Mouse (Mus musculus) inflammation-experienced regulatory T-cells (primary cell): ENCODE data around the gene Vmn1r115. TPM values are rescaled to one million over a fixed set of nuclear protein-coding genes. Genes with fewer than 3 reads are reported as not detected.

ENCODE experiments used
- polyA plus RNA-seq, 2 experiments: library from polyadenylated mRNA; unstranded; fragments of 100-300 nt; shearing (Covaris generic); gene quantifications; one replicate each; pipeline ENCODE4 v1.2.1; 2017

Gene Vmn1r115
- polyA plus RNA-seq: not detected

GRCm38 (mm10) chr7:20844885-20845284 is at the start of gene Vmn1r115:
Gene Vmn1r115 (minus strand): TSS chr7:20844985.

GRCm38 (mm10) chr7:20884021-20884420 is 39.2 kb upstream of the Vmn1r115 start, which contains the start of gene Vmn1r117:
Gene Vmn1r117 (minus strand): TSS chr7:20884121.

GRCm38 (mm10) chr7:20871956-20872355 is 27.2 kb upstream of the Vmn1r115 start, which contains the start of gene Vmn1r116:
Gene Vmn1r116 (plus strand): TSS chr7:20872256.

DNA sequence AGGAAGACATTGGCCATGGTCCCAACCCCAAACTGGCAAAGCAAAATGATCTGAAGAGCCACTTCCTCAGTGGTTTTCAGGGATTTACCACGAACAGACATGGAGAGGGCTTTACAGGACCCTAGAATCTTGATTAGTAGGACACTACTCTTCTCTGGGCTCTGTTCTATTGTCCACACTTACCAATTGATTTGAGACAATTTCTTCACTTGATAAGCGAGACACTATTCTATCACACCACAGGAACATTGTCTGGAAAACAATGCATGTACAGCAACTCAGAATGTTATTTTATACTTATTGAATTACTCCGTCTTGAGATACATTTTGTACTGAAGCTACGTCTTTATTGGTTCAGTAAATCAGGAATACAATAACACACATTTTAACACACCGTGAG is 32.7 kb downstream of the Vmn1r115 start, which contains the start of gene Vmn1r114:
Gene Vmn1r114 (minus strand): TSS at position 101 of the 400 bp plus-strand sequence.

Other genes with a start within 250 kb of the Vmn1r115 start
- 1 to 10 TPM in 1 of 2 experiments, under 1 TPM in 1; 0.30 to 1.9 TPM for gene Gm4513, start 246.0 kb downstream of the Vmn1r115 start, polyA plus RNA-seq
- gene Vmn1r107, start 176.1 kb downstream of the Vmn1r115 start, polyA plus RNA-seq: 1 to 10 TPM in 1 of 2 experiments, not detected in 1; 2.2 TPM
- 1 to 10 TPM in 1 of 2 experiments, not detected in 1; 1.0 TPM for gene Vmn1r111, start 141.8 kb downstream of the Vmn1r115 start, polyA plus RNA-seq
- not detected for gene Gm10668, start 114.4 kb downstream of the Vmn1r115 start, polyA plus RNA-seq
- gene Vmn1r112, start 73.8 kb downstream of the Vmn1r115 start, polyA plus RNA-seq: not detected
- not detected for gene Vmn1r113, start 57.7 kb downstream of the Vmn1r115 start, polyA plus RNA-seq
- gene Vmn1r114, start 32.8 kb downstream of the Vmn1r115 start, polyA plus RNA-seq: not detected
- gene Vmn1r116, start 27.3 kb upstream of the Vmn1r115 start, polyA plus RNA-seq: not detected
- gene Vmn1r117, start 39.1 kb upstream of the Vmn1r115 start, polyA plus RNA-seq: under 1 TPM in 1 of 2 experiments, not detected in 1; 0.18 TPM
- under 1 TPM in 1 of 2 experiments, not detected in 1; 0.49 TPM for gene Vmn1r118, start 67.4 kb upstream of the Vmn1r115 start, polyA plus RNA-seq
- under 1 TPM in 1 of 2 experiments, not detected in 1; 0.36 TPM for gene Vmn1r119, start 167.5 kb upstream of the Vmn1r115 start, polyA plus RNA-seq
- gene Vmn1r120, start 208.8 kb upstream of the Vmn1r115 start, polyA plus RNA-seq: not detected